Mouse (Mus musculus) ES-E14 (cell line): ENCODE data around the gene Osgepl1. TPM values are rescaled to one million over a fixed set of nuclear protein-coding genes. Genes with fewer than 3 reads are reported as not detected.
A peak's percentile ranks its signal among the peaks of the same experiment; 100 is the strongest.
"Not testable (repeated sequence)": the region's sequence is repeated elsewhere in the genome, so short reads cannot be mapped to it uniquely, and the experiment has no call there.

Source experiments
- DNase-seq: peaks from one replicate; pipeline ENCODE4 v3.0.0-alpha.2; 2013; ENCODE audit warnings: low read depth, low spot score
- H3K27ac ChIP-seq: 2 replicates; pipeline ENCODE4 v1.5.1; 2012; ENCODE audit warnings: low read depth, mild to moderate bottlenecking, low read length, moderate library complexity, mixed read lengths; ENCODE audit not compliant: poor library complexity, insufficient read depth, severe bottlenecking
- H3K36me3 ChIP-seq: 2 replicates; pipeline ENCODE4 v1.6.1; 2012; ENCODE audit warnings: mild to moderate bottlenecking, low read length, moderate library complexity, mixed read lengths; ENCODE audit not compliant: control insufficient read depth, poor library complexity, insufficient read depth, severe bottlenecking
- H3K4me1 ChIP-seq, 2 experiments: fragments of 150-350 bp in 1 of 2; sonication (generic) in 1 of 2; 2 replicates each; pipeline ENCODE4 v1.6.1; 2012; ENCODE audit warnings: low read length in 2 of 2, mild to moderate bottlenecking in 1 of 2, mixed read lengths in 1 of 2; ENCODE audit not compliant: control insufficient read depth in 2 of 2, insufficient read depth in 2 of 2, poor library complexity in 1 of 2
- H3K4me3 ChIP-seq, 2 experiments: fragments of 150-350 bp in 1 of 2; sonication (generic) in 1 of 2; 2 replicates each; pipeline ENCODE4 v1.5.1; 2012; ENCODE audit warnings: low read length in 2 of 2, low read depth in 1 of 2, mild to moderate bottlenecking in 1 of 2, mixed read lengths in 1 of 2; ENCODE audit not compliant: insufficient read depth in 1 of 2, poor library complexity in 1 of 2, severe bottlenecking in 1 of 2
- H3K9ac ChIP-seq: 2 replicates; pipeline ENCODE4 v1.6.1; 2012; ENCODE audit warnings: low read depth, mild to moderate bottlenecking, low read length, mixed read lengths; ENCODE audit not compliant: poor library complexity, insufficient read depth, severe bottlenecking
- H3K9me3 ChIP-seq: fragments of 150-350 bp; sonication (generic); 2 replicates; pipeline ENCODE4 v1.6.1; 2012; ENCODE audit warnings: low read depth, mild to moderate bottlenecking, low read length; ENCODE audit not compliant: control insufficient read depth, insufficient read depth
- CHD2 ChIP-seq: IDR thresholded peaks from 2 replicates; pipeline ENCODE4 v1.6.1; 2014; ENCODE audit warnings: mild to moderate bottlenecking, low read depth, low read length, inconsistent platforms
- HCFC1 ChIP-seq: IDR thresholded peaks from 2 replicates; pipeline ENCODE4 v1.6.1; 2012; ENCODE audit warnings: low read length, inconsistent platforms, borderline replicate concordance; ENCODE audit not compliant: insufficient read depth
- MAFK ChIP-seq: IDR thresholded peaks from 2 replicates; pipeline ENCODE4 v1.6.1; 2014; ENCODE audit warnings: mild to moderate bottlenecking, low read depth, low read length, inconsistent platforms; ENCODE audit not compliant: insufficient read depth
- ZC3H11A ChIP-seq: IDR thresholded peaks from 2 replicates; pipeline ENCODE4 v1.6.1; 2012; ENCODE audit warnings: low read depth, mild to moderate bottlenecking, inconsistent platforms, low read length, borderline replicate concordance
- ZNF384 ChIP-seq: IDR thresholded peaks from 2 replicates; pipeline ENCODE4 v1.6.1; 2012; ENCODE audit warnings: low read depth, low read length, inconsistent platforms
- in situ Hi-C, 2 experiments: fragments of 600-800 bp; cut with MboI; formaldehyde crosslinking; loops; one replicate each; pipeline ENCODE4 v1.15.1; 2025; ENCODE audit warnings: low sequenced_read_pairs in 2 of 2, inconsistent platforms in 1 of 2; ENCODE audit not compliant: unreplicated experiment in 2 of 2
- total RNA-seq: library from RNA; depleted of rRNA; stranded (reverse); fragments of 300-350 nt; gene quantifications from 2 replicates; pipeline ENCODE4 v1.2.3, GENCODE M21; 2012; rRNA removed

Osgepl1 gene
- total RNA-seq, result 8.1 and 10.0 TPM in 2 replicates

GRCm38 (mm10) chr1:53312989-53313967 is at the start of gene Osgepl1:
Gene Osgepl1 (plus strand): TSS chr1:53313624.
- peak within 1 kb of the TSS; percentile 84 to 86 for H3K4me3 ChIP-seq
- in situ Hi-C loops, result no loop called here
- H3K36me3 ChIP-seq, result no peaks in the 10 kb centered on the region
- H3K27ac ChIP-seq, result no peak within 1 kb of the TSS
- no peaks in the 10 kb centered on the region for H3K9me3 ChIP-seq
- peaks cover 0 to 4% of the 10 kb centered on the region in 2 experiments; a peak in 1 of 4 replicates for H3K4me1 ChIP-seq
- DNase-seq, result peak; percentile 60
- peak within 1 kb of the TSS; percentile 90 for H3K9ac ChIP-seq
- TF ChIP-seq CHD2, result no peak
- peak; percentile 57; the same call in 1 of the 2 replicates for TF ChIP-seq HCFC1

GRCm38 (mm10) chr1:53264958-53265612 is 48.3 kb upstream of the Osgepl1 start:
- H3K9ac ChIP-seq, H3K27ac ChIP-seq, H3K4me3 ChIP-seq, DNase-seq, H3K36me3 ChIP-seq, H3K9me3 ChIP-seq, in situ Hi-C loops, H3K4me1 ChIP-seq: not testable (repeated sequence)

GRCm38 (mm10) chr1:53269901-53270300 is 43.5 kb upstream of the Osgepl1 start:
- in situ Hi-C loops, result no loop called here
- Histone ChIP-seq H3K9me3 (no peaks in the 10 kb centered on the region), H3K36me3 (no peaks in the 10 kb centered on the region; the same call in 1 of the 2 replicates), H3K27ac (no peak overlapping the region), H3K4me3 (no peak overlapping the region), H3K9ac (no peak overlapping the region), H3K4me1 (no peaks in the 10 kb centered on the region)
- DNase-seq, result no peak
- no peak for TF ChIP-seq HCFC1
- TF ChIP-seq MAFK, result no peak
- no peak for TF ChIP-seq ZNF384
- TF ChIP-seq CHD2, result no peak
- no peak for TF ChIP-seq ZC3H11A

GRCm38 (mm10) chr1:53272646-53273045 is 40.8 kb upstream of the Osgepl1 start:
- DNase-seq, result no peak
- Histone ChIP-seq H3K9ac (no peak overlapping the region), H3K4me1 (no peaks in the 10 kb centered on the region), H3K36me3 (no peaks in the 10 kb centered on the region), H3K9me3 (no peaks in the 10 kb centered on the region), H3K27ac (no peak overlapping the region), H3K4me3 (no peak overlapping the region)
- TF ChIP-seq ZC3H11A (0 out of 2 replicates have a peak, but pooled peaks have one; percentile 22), CHD2 (no peak), ZNF384 (no peak)
- in situ Hi-C loops, result no loop called here
